In the genomic region with DNA sequence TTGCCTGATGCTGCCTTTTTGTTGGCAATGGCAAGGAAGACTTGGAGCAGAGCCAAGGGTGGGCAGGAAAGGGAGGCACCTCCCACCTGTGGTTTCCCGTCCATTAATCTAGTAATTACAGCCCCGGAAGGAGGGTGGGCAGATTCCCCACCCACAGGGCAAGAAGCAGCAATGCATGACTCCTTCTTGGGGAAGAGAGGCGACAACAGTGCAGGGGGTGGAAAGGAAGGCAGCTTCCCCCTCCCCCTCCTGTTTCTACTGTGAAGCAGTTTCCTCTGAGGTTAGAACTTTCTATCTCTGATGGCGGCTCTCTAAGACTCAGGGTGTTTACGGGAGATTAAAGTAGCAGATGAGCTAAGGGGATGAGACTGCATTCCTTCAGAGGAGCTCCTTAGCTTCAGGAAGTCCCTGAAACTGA, we compare ENCODE assay signal across 8 mouse cellular contexts. TPM values are rescaled to one million over a fixed set of nuclear protein-coding genes. Genes with fewer than 3 reads are reported as not detected.
DNase-seq lines count a peak whose midpoint lies in the region; ATAC-seq and TF ChIP-seq lines count a peak whose summit lies in the region.

No protein-coding gene starts in this region.

- H3K27me3 ChIP-seq in kidney, postnatal 0 days (ENCODE audit: insufficient read depth, low read length), result no peaks in the 10 kb centered on the region
- H3K27me3 ChIP-seq in midbrain, embryonic 15.5 days (replicated peaks), result no peaks in the 10 kb centered on the region

- no peak overlapping the region for H3K27ac ChIP-seq in kidney, postnatal 0 days
- H3K27ac ChIP-seq in midbrain, embryonic 15.5 days, result no peak overlapping the region

- no peak overlapping the region for H3K4me2 ChIP-seq in kidney, postnatal 0 days (ENCODE audit: low read length)
- H3K4me2 ChIP-seq in midbrain, embryonic 15.5 days, result no peak overlapping the region

- no peaks in the 10 kb centered on the region for H3K9me3 ChIP-seq in kidney, postnatal 0 days (replicated peaks; ENCODE audit: low read length)
- H3K9me3 ChIP-seq in midbrain, embryonic 15.5 days, result no peaks in the 10 kb centered on the region

- peak; percentile 62 for DNase-seq in adrenal gland, postnatal 10 days
- no peak for DNase-seq in adrenal gland, postnatal 4 days (ENCODE audit: low spot score in 2 of 2)
- peak; percentile 71 for DNase-seq in kidney, postnatal 0 days (ENCODE audit: low spot score)
- DNase-seq in urinary bladder, postnatal 4 days (ENCODE audit: low spot score in 2 of 2), result no peak
- DNase-seq in right cerebral cortex, postnatal 4 days, result no peak

- H3K9ac ChIP-seq in kidney, postnatal 0 days (ENCODE audit: low read depth, low read length), result no peak overlapping the region
- no peak overlapping the region for H3K9ac ChIP-seq in midbrain, embryonic 15.5 days

- peak; percentile 46 for ATAC-seq in granulocyte monocyte progenitor cell, adult 5-6 weeks (replicated peaks; ENCODE audit: poor library complexity, severe bottlenecking)
- 0 out of 2 replicates have a peak, but pooled peaks have one; percentile 18 for ATAC-seq in kidney, postnatal 0 days (replicated peaks; ENCODE audit: low FRiP score, low read depth)
- ATAC-seq in megakaryocyte progenitor cell, adult 5-6 weeks (replicated peaks; ENCODE audit: poor library complexity), result peak; percentile 78
- no peak for ATAC-seq in midbrain, embryonic 15.5 days (replicated peaks)

- no peaks in the 10 kb centered on the region for H3K36me3 ChIP-seq in kidney, postnatal 0 days (ENCODE audit: insufficient read depth, low read length)
- H3K36me3 ChIP-seq in midbrain, embryonic 15.5 days (replicated peaks), result no peaks in the 10 kb centered on the region

- TF ChIP-seq CTCF in kidney, postnatal 0 days (IDR thresholded peaks at IDR 0.05; ENCODE audit: low read depth), result no peak

- no peaks in the 10 kb centered on the region for H3K4me1 ChIP-seq in kidney, postnatal 0 days (replicated peaks; ENCODE audit: insufficient read depth, low read length)
- H3K4me1 ChIP-seq in midbrain, embryonic 15.5 days, result peaks cover 16% of the 10 kb centered on the region

- no peak overlapping the region for H3K4me3 ChIP-seq in kidney, postnatal 0 days (replicated peaks; ENCODE audit: low read depth, low read length)
- H3K4me3 ChIP-seq in midbrain, embryonic 15.5 days, result no peak overlapping the region

- WGBS in kidney, postnatal 0 days, result 27% methylated on average over 5 of the region's 5 CpGs
- WGBS in midbrain, embryonic 15.5 days, result 70% methylated on average over 5 of the region's 5 CpGs

RNA-seq across cellular contexts. Expression of a gene that starts 9.9 kb away (rescaled TPM):
- 10 to 100 TPM in 1 of 2 experiments, 1 to 10 TPM in 1; 7.9 to 17.4 TPM for total RNA-seq in adrenal gland, postnatal 10 days (2021)
- total RNA-seq in adrenal gland, postnatal 4 days (2021), result 1 to 10 TPM; 3.8 to 4.2 TPM
- total RNA-seq in granulocyte monocyte progenitor cell, adult 5-6 weeks (2014; fragmentation: Nextera tagmentation), result not detected in 2 replicates
- 0.30 TPM in 1 of 2 replicates, not detected in the other for total RNA-seq in granulocyte monocyte progenitor cell, adult 5-6 weeks (2017)
- 0.58 and 0.64 TPM in 2 replicates for polyA plus RNA-seq in kidney, postnatal 0 days (2015; fragmentation: Nextera tagmentation; extraction: Ambion mirVana)
- not detected in 2 replicates for total RNA-seq in megakaryocyte progenitor cell, adult 5-6 weeks (2015)
- not detected in 2 replicates for total RNA-seq in megakaryocyte progenitor cell, adult 5-6 weeks (2017)
- polyA plus RNA-seq in midbrain, embryonic 15.5 days (2015; fragmentation: Nextera tagmentation; extraction: Ambion mirVana), result 0.93 and 1.4 TPM in 2 replicates

RNA-seq across cellular contexts. Expression of a gene that starts 13.2 kb away (rescaled TPM):
- 1 to 10 TPM; 1.4 to 2.2 TPM for total RNA-seq in adrenal gland, postnatal 10 days (2021)
- total RNA-seq in adrenal gland, postnatal 4 days (2021), result 1 to 10 TPM; 2.0 to 3.0 TPM
- not detected in 2 replicates for total RNA-seq in granulocyte monocyte progenitor cell, adult 5-6 weeks (2014; fragmentation: Nextera tagmentation)
- not detected in 2 replicates for total RNA-seq in granulocyte monocyte progenitor cell, adult 5-6 weeks (2017)
- polyA plus RNA-seq in kidney, postnatal 0 days (2015; fragmentation: Nextera tagmentation; extraction: Ambion mirVana), result 3.4 TPM in 2 replicates
- total RNA-seq in megakaryocyte progenitor cell, adult 5-6 weeks (2015), result not detected in 2 replicates
- total RNA-seq in megakaryocyte progenitor cell, adult 5-6 weeks (2017), result not detected in 2 replicates
- 4.3 and 4.8 TPM in 2 replicates for polyA plus RNA-seq in midbrain, embryonic 15.5 days (2015; fragmentation: Nextera tagmentation; extraction: Ambion mirVana)

RNA-seq across cellular contexts. Expression of a gene that starts 34.1 kb away (rescaled TPM):
- total RNA-seq in adrenal gland, postnatal 10 days (2021), result 100 to 1,000 TPM; 116 to 169 TPM
- 100 to 1,000 TPM; 135 to 140 TPM for total RNA-seq in adrenal gland, postnatal 4 days (2021)
- 28.7 and 43.9 TPM in 2 replicates for total RNA-seq in granulocyte monocyte progenitor cell, adult 5-6 weeks (2014; fragmentation: Nextera tagmentation)
- 25.3 and 36.5 TPM in 2 replicates for total RNA-seq in granulocyte monocyte progenitor cell, adult 5-6 weeks (2017)
- 63.8 and 65.5 TPM in 2 replicates for polyA plus RNA-seq in kidney, postnatal 0 days (2015; fragmentation: Nextera tagmentation; extraction: Ambion mirVana)
- total RNA-seq in megakaryocyte progenitor cell, adult 5-6 weeks (2015), result 22.6 and 29.6 TPM in 2 replicates
- 31.4 and 45.3 TPM in 2 replicates for total RNA-seq in megakaryocyte progenitor cell, adult 5-6 weeks (2017)
- polyA plus RNA-seq in midbrain, embryonic 15.5 days (2015; fragmentation: Nextera tagmentation; extraction: Ambion mirVana), result 29.4 and 33.7 TPM in 2 replicates

Comparison
In these comparisons a context has a peak if more than half of its experiments do, and no peak if none do; other contexts are left out.
1. DNase-seq: peak in adrenal gland, postnatal 10 days (single experiment) and kidney, postnatal 0 days (single experiment); none in adrenal gland, postnatal 4 days (0 of 2), urinary bladder, postnatal 4 days (0 of 2) and right cerebral cortex, postnatal 4 days (single experiment).